Mouse (Mus musculus) intestine, embryonic 14.5 days (tissue): ENCODE measurements at regions not wholly inside any gene's neighbourhood (a gene's known extent, or its start where the extent isn't known, plus 50 kb on each side); places are given as distances from the start of the nearest gene placed in this dataset.

Experiments used
- ATAC-seq: fragments of 200-750 bp; cut with Nextera tagmentation; replicated peaks from 2 replicates; pipeline ENCODE4 v1.8.0; 2017; ENCODE audit warnings: low read depth, moderate number of reproducible peaks, moderate TSS enrichment, moderate library complexity; ENCODE audit not compliant: low FRiP score, low TSS enrichment
- DNase-seq: peaks from one replicate; pipeline ENCODE4 v3.0.0-alpha.2; 2018; ENCODE audit warnings: low spot score
- H3K27ac ChIP-seq: fragments of 300-500 bp; sonication (generic); 2 replicates; pipeline ENCODE4 v1.5.1; 2014; ENCODE audit warnings: low read depth, mild to moderate bottlenecking, control low read depth
- H3K27me3 ChIP-seq: fragments of 300-500 bp; sonication (generic); replicated peaks from 2 replicates; pipeline ENCODE4 v1.6.1; 2014; ENCODE audit warnings: low read length, control low read depth; ENCODE audit not compliant: control insufficient read depth, insufficient read depth
- H3K36me3 ChIP-seq: fragments of 300-500 bp; sonication (generic); 2 replicates; pipeline ENCODE4 v1.6.1; 2014; ENCODE audit warnings: low read length, control low read depth; ENCODE audit not compliant: control insufficient read depth, insufficient read depth
- H3K4me1 ChIP-seq: fragments of 300-500 bp; sonication (generic); replicated peaks from 2 replicates; pipeline ENCODE4 v1.6.1; 2014; ENCODE audit warnings: low read length, control low read depth, mixed read lengths; ENCODE audit not compliant: control insufficient read depth, insufficient read depth
- H3K4me2 ChIP-seq: fragments of 300-500 bp; sonication (generic); 2 replicates; pipeline ENCODE4 v1.6.1; 2014; ENCODE audit warnings: low read length
- H3K4me3 ChIP-seq: fragments of 300-500 bp; sonication (generic); 2 replicates; pipeline ENCODE4 v1.5.1; 2014; ENCODE audit warnings: low read depth, low read length, control low read depth, mixed read lengths
- H3K9ac ChIP-seq: fragments of 300-500 bp; sonication (generic); 2 replicates; pipeline ENCODE4 v1.6.1; 2014; ENCODE audit warnings: mild to moderate bottlenecking, low read length
- H3K9me3 ChIP-seq: fragments of 300-500 bp; sonication (generic); 2 replicates; pipeline ENCODE4 v1.6.1; 2016; ENCODE audit warnings: low read length, control low read depth; ENCODE audit not compliant: control insufficient read depth
- WGBS: fragments of 180-500 bp; shearing (Covaris S2); extraction: QIAGEN DNeasy Blood & Tissue Kit; methylation state at CpG from one replicate; pipeline ENCODE4 v1.1.7; 2014; 5-methylcytosine and 5-hydroxymethylcytosine counted together

- H3K4me1 ChIP-seq: no peaks in the 10 kb centered on the region
- H3K27ac ChIP-seq: no peak overlapping the region
- no peaks in the 10 kb centered on the region for H3K27me3 ChIP-seq
- ATAC-seq: no peak
- 90% methylated on average over 6 of the region's 6 CpGs for WGBS
- H3K9ac ChIP-seq: no peak overlapping the region
- no peak for DNase-seq
- no peaks in the 10 kb centered on the region for H3K36me3 ChIP-seq
- H3K9me3 ChIP-seq: peaks cover 3% of the 10 kb centered on the region; the same call in 1 of the 2 replicates
- no peak overlapping the region for H3K4me3 ChIP-seq
- no peak overlapping the region for H3K4me2 ChIP-seq
Observed at GRCm38 (mm10) chr8:80422190-80422589, 71.4 kb upstream of the Gypa start.

- no peak for ATAC-seq
Observed at GRCm38 (mm10) chr8:80416121-80416520, 77.5 kb upstream of the Gypa start.

GRCm38 (mm10) chr8:80399594-80400207 lies 93.9 kb upstream of the Gypa start:
- ATAC-seq (no peak), DNase-seq (no peak)
- no peaks in the 10 kb centered on the region for H3K4me1 ChIP-seq
- no peaks in the 10 kb centered on the region for H3K9me3 ChIP-seq
- H3K27ac ChIP-seq: no peak overlapping the region
- H3K4me3 ChIP-seq: no peak overlapping the region
- no peak overlapping the region for H3K9ac ChIP-seq
- WGBS: 82% methylated on average over 2 of the region's 2 CpGs
- H3K36me3 ChIP-seq: no peaks in the 10 kb centered on the region
- H3K4me2 ChIP-seq: no peak overlapping the region
- no peaks in the 10 kb centered on the region for H3K27me3 ChIP-seq

More at GRCm38 (mm10) chr8:80416121-80416520, 77.5 kb upstream of the Gypa start:
- Histone ChIP-seq H3K4me2 (no peak overlapping the region), H3K9me3 (peaks cover 3% of the 10 kb centered on the region; the same call in 1 of the 2 replicates), H3K4me1 (no peaks in the 10 kb centered on the region), H3K4me3 (no peak overlapping the region), H3K27me3 (no peaks in the 10 kb centered on the region), H3K9ac (no peak overlapping the region), H3K27ac (no peak overlapping the region), H3K36me3 (no peaks in the 10 kb centered on the region)
- WGBS: 93% methylated on average over 4 of the region's 4 CpGs
- DNase-seq: no peak

GRCm38 (mm10) chr8:80395010-80395409 lies 98.6 kb upstream of the Gypa start:
- Histone ChIP-seq H3K9ac (no peak overlapping the region), H3K27me3 (no peaks in the 10 kb centered on the region), H3K9me3 (no peaks in the 10 kb centered on the region), H3K27ac (no peak overlapping the region), H3K4me3 (no peak overlapping the region), H3K4me2 (no peak overlapping the region), H3K4me1 (no peaks in the 10 kb centered on the region), H3K36me3 (no peaks in the 10 kb centered on the region)
- ATAC-seq (no peak), DNase-seq (no peak)
- WGBS: 31% methylated on average over 5 of the region's 5 CpGs

- Histone ChIP-seq H3K27ac (no peak overlapping the region), H3K4me2 (no peak overlapping the region), H3K4me1 (no peaks in the 10 kb centered on the region), H3K36me3 (no peaks in the 10 kb centered on the region), H3K9ac (no peak overlapping the region), H3K27me3 (no peaks in the 10 kb centered on the region), H3K9me3 (no peaks in the 10 kb centered on the region), H3K4me3 (no peak overlapping the region)
- ATAC-seq: no peak
- WGBS: 90% methylated on average over 3 of the region's 3 CpGs
- DNase-seq: no peak
Observed at GRCm38 (mm10) chr8:80393111-80393510, 100.5 kb upstream of the Gypa start.

- H3K4me2 ChIP-seq: no peak overlapping the region
- no peaks in the 10 kb centered on the region for H3K4me1 ChIP-seq
- no peak overlapping the region for H3K4me3 ChIP-seq
- H3K27me3 ChIP-seq: no peaks in the 10 kb centered on the region
- no peak for ATAC-seq
- H3K9me3 ChIP-seq: no peaks in the 10 kb centered on the region
- no peak for DNase-seq
- WGBS: 85% methylated on average over 2 of the region's 2 CpGs
- no peaks in the 10 kb centered on the region for H3K36me3 ChIP-seq
- no peak overlapping the region for H3K9ac ChIP-seq
- H3K27ac ChIP-seq: no peak overlapping the region
Observed at GRCm38 (mm10) chr8:80369221-80369620, 124.4 kb upstream of the Gypa start.

GRCm38 (mm10) chr8:80364059-80364458 lies 129.5 kb upstream of the Gypa start:
- no peaks in the 10 kb centered on the region for H3K36me3 ChIP-seq
- 87% methylated on average over 7 of the region's 7 CpGs for WGBS
- no peaks in the 10 kb centered on the region for H3K9me3 ChIP-seq
- no peak overlapping the region for H3K27ac ChIP-seq
- DNase-seq (no peak), ATAC-seq (no peak)
- no peak overlapping the region for H3K9ac ChIP-seq
- H3K4me2 ChIP-seq: no peak overlapping the region
- H3K4me3 ChIP-seq: no peak overlapping the region
- H3K27me3 ChIP-seq: no peaks in the 10 kb centered on the region
- no peaks in the 10 kb centered on the region for H3K4me1 ChIP-seq

- no peak for DNase-seq
- ATAC-seq: no peak
- Histone ChIP-seq H3K4me3 (no peak overlapping the region), H3K36me3 (no peaks in the 10 kb centered on the region), H3K4me1 (no peaks in the 10 kb centered on the region), H3K27ac (no peak overlapping the region), H3K9me3 (no peaks in the 10 kb centered on the region), H3K4me2 (no peak overlapping the region), H3K9ac (no peak overlapping the region), H3K27me3 (no peaks in the 10 kb centered on the region)
- WGBS: 87% methylated on average over 4 of the region's 4 CpGs
Observed at GRCm38 (mm10) chr8:80343299-80343698, 150.3 kb upstream of the Gypa start.

GRCm38 (mm10) chr8:80337872-80338271 lies 155.7 kb upstream of the Gypa start:
- DNase-seq (no peak), ATAC-seq (no peak)
- Histone ChIP-seq H3K4me3 (no peak overlapping the region), H3K36me3 (no peaks in the 10 kb centered on the region), H3K9me3 (no peaks in the 10 kb centered on the region), H3K27ac (no peak overlapping the region), H3K27me3 (no peaks in the 10 kb centered on the region), H3K4me1 (no peaks in the 10 kb centered on the region), H3K9ac (no peak overlapping the region), H3K4me2 (no peak overlapping the region)
- 79% methylated on average over 2 of the region's 2 CpGs for WGBS
